Mouse (Mus musculus) adrenal gland, postnatal 14 days (tissue): Measurements from ENCODE around the gene Lpar6. TPM values are rescaled to one million over a fixed set of nuclear protein-coding genes. Genes with fewer than 3 reads are reported as not detected.
A peak's percentile ranks its signal among the peaks of the same experiment; 100 is the strongest.

ENCODE experiments used
- DNase-seq: peaks from one replicate; pipeline ENCODE4 v3.0.0; 2021; ENCODE audit warnings: mixed read lengths
- long read RNA-seq, 2 experiments: library from polyadenylated mRNA; stranded (forward); transcript quantifications; one replicate each; pipeline ENCODE4 v2.0.0; 2021
- total RNA-seq: library from RNA; stranded (reverse); gene quantifications from 2 replicates; pipeline ENCODE4 v1.2.3, GENCODE M21; 2021

Gene Lpar6
- 7.8 and 9.6 TPM in 2 replicates for total RNA-seq
- long read RNA-seq, experiment 1, full-length matches to known transcripts: 26 of 26 reads
- long read RNA-seq, experiment 1, partial matches to known transcripts: 0 of 26 reads
- long read RNA-seq, experiment 1, other reads (novel, unspliced or antisense): 0 of 26 reads
- long read RNA-seq, experiment 2, full-length matches to known transcripts: 24 of 24 reads
- long read RNA-seq, experiment 2, partial matches to known transcripts: 0 of 24 reads
- long read RNA-seq, experiment 2, other reads (novel, unspliced or antisense): 0 of 24 reads

DNA sequence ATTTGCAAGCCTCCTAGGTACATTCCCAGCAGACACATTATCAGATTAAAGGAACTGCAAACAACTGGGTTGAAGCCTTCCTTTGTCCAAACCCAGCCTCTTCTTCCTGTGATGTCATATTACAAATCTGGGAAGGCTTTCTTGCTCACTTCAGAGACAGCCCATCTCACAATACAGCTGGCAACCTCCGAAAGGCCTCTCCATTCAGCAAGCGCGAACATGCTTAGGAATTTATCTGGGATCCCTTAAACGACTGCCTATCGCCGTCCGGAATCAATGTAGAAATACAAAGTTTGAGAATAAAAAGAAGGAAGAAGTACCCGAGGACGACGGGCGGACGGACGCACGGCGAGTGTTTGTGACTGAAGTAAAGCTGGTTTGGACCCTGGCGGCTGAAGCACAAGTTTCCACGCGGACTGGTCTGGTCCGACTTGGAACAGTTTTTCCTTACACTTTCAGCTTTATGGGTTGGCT is at the start of gene Lpar6:
Gene Lpar6 (plus strand): TSS at position 48 of the 474 bp plus-strand sequence.
- DNase-seq: peak; percentile 74

DNA sequence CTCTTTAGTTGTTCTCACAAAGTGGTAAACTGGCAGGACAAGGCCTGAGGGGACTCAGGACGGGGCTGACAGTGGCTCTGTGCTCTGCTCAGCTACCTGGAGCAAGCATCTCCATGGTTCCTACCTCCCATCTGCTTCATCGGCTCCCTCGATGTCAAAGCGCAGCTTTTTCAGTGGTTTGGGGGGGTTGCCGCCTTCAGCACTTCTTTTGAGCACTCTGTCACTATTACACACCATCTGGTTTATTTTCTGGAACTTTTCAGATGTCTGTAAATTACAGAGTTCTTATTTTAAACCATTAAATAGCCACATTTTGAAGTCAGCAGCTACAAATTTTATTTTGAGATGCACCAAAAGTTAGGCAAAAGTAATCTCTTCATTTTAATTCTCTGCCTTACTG is 38.6 kb upstream of the Lpar6 start:
- DNase-seq: no peak

DNA sequence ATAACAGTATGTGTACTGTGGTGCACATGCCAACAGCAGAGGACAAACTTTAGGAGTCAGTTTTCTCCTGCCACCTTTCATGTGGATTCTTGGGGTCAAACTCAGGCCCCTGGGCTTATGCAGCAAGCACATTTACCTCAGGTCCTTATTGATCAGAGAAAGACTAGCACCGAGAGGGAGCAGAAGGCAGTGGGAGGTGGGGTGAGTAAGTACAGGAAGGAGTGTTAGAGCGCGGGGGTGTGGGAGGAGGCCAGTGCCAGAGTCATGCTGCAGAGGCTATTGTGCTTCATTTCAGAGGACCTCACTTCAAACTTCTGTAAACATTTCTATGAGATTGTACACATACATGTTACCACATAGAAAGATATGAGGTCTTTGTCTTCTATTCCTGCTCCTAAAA is 36.2 kb upstream of the Lpar6 start:
- DNase-seq: no peak

DNA sequence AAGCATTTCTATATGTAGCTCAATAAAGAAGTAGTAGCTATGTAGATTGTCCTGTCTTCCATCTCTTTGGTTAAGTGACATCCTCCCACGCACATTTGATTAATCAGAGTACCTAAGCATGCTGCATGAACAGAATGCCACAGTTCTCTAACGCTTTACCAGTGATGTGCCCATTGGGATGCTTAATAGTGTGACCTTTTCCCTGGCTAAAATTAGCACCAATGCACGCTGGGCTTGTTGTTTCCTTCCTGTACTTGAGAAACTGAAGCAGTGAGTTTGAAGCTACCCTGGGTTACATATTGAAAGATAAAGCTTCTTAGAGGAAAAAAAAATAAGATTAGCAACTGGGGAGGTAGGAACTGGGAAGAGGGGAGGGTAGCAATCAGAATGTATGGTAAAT is 33.7 kb upstream of the Lpar6 start:
- DNase-seq: no peak

DNA sequence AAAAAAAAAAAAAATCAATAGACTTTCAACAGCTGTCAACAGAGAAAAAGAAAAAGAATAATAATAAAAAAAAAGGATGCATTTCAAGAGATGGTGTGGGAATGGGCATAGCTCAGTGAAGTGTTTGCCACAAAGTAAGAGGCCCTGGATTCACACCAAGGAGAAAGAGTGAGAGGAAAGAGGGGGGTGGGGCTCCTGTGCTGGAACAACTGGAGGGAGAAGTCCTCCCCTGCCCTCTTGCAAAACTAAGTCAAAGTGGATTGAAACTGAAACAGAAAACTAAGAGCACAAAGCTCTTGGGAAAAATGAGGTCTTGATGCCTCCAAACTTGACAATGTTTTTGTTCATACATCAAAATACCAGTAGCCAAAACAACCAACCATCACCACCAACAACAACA is 28.4 kb upstream of the Lpar6 start:
- DNase-seq: peak; percentile 50

DNA sequence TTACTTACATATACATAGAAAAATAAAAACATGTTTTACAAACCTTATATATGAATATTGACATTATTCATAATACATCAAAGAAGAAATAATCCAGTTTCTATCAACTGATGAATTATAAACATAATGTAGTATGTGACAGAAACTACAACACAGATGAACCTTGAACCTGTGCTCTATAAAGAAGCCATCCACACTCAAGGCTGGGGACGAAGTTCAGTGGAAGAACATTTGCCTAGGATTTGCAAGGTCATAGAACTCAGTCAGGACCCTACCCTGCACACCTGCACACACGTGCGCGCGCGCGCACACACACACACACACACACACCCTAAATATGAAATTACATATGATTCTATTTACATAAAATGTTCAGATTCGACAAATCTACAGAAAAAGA is 27.5 kb upstream of the Lpar6 start:
- DNase-seq: no peak

DNA sequence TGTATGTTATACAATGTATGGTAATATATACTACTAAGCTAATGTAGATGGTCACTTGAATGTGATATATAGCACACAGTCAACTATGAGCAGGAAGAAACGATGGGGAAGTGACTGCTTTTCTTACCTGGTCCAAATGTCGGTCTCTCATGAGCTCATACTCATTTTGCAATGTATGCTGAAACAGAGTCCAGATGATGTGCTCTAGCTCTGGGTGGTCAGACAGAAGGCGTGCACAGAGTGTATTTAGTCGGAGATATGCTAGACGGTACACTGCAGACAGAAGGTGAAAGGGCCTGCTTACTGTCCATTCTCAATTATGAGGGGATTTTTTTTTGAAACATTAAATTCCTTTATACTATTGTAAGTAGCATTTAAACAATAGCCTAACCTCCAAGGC is 26.2 kb upstream of the Lpar6 start:
- DNase-seq: no peak

DNA sequence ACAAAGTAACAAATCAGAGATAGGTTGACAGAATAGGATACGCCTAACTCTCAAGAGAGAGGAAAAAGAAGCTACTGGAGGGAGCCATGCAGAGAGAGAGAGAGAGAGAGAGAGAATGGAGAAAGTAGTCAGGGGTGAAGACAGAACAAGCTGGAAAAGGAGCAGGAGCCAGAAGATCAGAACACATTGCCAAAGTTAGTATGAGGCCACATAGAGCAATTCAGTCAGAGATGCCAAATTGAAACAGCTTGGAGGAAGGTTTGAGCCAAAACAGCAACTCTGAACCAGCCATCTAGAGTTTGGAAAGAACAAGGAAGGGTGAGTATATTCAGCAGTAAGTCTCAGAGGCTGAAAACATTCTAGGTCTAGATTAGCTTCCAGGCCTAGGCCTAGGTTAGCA is 20.6 kb upstream of the Lpar6 start:
- peak; percentile 22 for DNase-seq

DNA sequence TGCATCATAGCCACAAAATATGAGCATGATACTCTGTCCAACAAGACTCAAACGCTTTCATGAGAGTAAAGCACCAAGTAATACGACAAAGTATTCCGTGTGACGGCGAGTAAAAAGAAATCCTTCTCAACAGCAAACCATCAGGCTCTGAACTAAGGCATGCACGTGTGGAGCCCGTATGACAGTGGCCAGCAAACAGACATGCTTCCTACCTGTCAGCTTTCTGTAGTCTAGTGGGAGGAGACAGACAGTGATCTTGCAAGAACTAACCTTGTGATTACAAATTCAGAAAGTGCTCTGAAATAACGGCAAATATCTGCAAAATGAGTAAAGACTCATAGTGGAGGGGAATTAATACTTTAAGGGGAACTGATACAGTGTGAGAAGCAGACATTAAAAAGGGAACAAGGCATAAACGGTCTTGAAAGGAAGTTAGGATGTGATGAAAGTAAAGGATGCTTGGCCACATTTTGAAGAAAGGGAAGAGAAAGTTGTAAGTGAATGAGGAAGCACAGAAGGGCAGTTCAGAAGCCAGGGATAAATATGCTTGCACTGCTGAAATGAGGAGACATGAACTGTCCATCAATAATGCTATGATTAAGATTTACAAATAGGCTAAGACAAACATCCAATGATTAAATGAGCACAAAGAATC is 15.3 kb upstream of the Lpar6 start:
- no peak for DNase-seq

DNA sequence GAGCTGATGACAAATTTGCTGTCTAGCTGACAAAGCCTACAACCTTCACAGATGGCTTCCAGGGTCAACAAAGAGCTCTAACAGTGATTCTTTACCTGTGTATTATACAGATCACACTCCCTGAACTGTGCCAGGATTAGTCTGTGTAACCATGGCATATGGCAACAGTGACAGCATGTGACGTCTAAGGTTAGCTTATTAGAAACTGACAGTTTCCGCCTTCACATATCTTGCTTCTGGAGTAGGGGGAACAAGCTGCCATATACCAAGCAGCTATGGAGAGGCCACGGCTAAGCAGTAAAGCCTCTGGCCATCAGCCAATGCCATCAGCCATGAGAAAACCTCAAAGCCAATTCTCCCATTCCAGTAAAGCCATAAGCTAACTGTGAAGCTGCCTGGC is 11.3 kb upstream of the Lpar6 start:
- no peak for DNase-seq

DNA sequence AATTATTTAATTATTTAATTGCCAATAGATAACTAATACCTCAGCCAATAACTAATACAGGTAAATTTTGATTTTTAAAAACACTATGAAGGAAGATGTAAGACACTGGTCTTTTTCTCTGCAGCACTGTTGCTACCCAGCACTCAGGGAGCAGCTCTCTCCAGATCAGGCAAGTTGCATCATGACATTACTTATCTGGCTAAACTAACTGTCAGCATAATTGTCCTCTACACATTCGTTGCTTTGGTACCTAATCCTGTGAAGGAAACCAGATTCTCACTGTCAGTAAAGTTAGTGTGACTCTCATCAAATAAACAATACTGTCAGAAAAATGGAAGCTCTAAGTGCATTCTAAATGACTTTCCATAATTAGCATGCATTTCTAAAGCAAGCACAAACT is 10.8 kb upstream of the Lpar6 start:
- DNase-seq: no peak

DNA sequence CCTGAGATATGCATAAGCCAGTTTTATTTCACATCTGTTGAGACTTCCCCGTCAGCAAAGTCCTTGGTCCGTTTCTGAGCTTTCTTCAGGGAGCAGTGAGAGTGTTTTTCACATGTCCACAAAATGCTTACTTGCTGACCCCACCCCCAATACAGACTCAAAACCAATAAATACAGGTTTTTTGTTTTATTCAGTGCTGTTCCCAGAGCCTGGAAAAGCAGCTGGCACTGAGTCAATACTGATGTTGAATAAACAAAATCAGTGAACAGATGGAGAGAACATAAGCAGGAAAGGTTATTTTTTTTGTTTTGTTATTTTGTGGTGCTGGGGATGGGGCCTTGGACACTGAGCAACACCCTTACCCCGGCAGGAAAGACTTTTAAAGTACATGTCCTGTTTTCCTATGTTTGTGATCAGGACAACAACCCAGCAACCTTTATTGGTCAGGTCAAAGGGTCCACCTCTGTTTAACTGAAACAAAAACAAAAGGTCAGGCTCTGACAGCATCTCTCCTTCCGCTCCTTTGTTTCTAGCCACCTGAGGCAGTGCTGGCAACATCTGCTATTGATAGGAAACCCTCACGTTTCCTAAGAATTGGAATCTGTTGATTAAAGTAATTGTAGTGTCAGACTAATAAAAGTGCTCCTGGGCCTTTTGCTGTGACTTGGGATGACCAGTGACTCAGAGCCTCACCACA is 6.3 kb upstream of the Lpar6 start:
- peak; percentile 8 for DNase-seq

DNA sequence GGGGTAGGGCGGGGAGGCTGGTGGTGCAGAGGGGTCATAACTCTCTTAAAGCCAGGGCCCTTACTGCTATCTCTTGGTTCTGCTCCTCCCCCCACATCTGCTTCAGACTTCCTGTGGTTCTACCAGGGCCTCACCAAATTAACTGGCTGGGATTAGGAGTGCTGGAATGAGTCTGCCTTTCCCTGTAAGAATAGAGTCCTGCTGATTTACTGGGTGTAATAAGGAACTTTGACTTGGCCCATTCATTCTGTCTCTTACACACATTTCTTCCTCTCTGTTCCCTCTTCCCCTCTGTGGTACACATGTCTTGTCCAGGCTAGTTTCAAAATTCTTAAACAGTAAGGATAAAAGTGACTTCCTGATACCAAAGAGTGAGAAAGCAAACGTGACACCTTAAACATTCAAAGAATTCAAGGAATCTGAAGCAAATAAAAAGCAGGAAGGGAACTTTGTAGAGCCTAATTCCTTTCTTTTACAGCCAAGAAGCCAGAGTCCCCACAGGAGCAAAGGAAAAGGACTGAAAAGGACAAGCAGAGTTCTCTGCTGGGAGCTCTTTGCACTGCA is 3.1 kb upstream of the Lpar6 start:
- no peak for DNase-seq

DNA sequence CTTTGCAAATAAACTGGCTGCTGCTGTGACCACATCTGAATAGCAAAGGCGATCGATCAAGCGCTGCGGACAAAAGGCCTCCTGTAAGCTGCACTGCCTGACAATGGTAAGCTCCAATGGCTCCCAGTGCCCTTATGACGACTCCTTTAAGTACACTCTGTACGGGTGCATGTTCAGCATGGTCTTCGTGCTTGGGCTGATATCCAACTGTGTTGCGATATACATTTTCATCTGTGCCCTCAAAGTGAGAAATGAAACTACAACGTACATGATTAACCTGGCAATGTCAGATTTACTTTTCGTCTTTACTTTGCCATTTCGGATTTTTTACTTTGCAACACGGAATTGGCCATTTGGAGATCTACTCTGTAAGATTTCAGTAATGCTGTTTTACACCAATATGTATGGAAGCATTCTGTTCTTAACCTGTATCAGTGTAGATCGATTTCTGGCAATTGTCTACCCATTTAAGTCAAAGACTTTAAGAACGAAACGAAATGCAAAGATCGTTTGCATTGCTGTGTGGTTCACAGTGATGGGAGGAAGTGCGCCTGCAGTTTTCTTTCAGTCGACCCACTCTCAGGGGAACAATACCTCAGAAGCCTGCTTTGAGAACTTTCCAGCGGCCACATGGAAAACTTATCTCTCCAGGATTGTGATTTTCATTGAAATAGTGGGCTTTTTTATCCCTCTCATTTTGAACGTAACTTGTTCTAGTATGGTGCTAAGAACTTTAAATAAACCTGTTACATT is 979 bp downstream of the Lpar6 start:
- peak; percentile 48 for DNase-seq

DNA sequence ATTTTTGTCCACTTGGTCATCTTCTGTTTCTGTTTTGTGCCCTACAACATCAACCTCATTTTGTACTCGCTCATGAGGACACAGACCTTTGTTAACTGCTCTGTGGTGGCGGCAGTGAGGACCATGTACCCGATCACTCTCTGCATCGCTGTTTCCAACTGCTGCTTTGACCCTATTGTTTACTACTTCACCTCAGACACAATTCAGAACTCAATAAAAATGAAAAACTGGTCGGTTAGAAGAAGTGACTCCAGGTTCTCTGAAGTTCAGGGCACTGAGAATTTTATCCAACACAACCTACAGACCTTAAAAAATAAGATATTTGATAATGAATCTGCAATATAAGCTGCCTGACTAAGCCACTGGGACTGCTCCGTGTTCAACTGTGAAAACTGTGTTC is 1.6 kb downstream of the Lpar6 start:
- DNase-seq: peak; percentile 29

DNA sequence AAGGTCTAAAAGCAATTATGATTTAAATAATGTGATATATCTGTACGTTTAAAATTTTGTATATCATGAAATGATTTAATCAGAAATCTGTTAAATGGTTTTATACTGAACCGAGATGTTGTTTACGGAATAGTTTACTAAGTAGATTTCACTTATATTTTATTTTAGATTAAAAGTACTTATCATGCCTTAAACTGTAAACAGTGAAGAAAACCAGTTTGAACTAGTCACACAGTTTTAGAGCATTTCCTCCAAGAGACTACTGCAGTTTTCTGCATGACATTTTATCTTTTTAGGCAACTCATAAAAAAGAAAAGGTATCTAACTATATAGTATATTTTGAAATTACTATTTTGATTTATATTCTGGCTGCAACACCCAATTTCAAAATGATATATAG is 2.2 kb downstream of the Lpar6 start:
- no peak for DNase-seq

DNA sequence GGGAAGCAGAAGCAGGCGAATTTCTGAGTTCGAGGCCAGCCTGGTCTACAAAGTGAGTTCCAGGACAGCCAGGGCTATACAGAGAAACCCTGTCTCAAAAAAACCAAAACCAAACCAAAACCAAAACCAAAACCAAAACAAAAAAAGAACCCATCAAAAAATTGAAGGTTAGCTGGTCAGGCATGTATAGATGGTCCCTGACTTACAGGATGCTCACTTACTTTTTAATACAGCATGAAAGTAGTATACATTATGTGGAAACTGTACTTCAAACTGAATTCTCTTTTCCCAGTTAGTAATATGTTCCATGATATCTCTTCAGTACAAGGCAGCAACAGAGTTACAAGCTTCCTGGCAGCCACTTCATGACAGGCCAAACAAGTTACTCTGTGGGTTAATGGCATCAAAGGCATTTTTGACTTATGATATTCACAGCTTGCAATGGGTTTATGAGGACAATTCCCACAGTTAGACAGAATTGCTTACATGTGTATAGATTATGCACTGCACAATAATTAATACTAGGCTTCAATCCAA is 6.4 kb downstream of the Lpar6 start:
- DNase-seq: no peak

DNA sequence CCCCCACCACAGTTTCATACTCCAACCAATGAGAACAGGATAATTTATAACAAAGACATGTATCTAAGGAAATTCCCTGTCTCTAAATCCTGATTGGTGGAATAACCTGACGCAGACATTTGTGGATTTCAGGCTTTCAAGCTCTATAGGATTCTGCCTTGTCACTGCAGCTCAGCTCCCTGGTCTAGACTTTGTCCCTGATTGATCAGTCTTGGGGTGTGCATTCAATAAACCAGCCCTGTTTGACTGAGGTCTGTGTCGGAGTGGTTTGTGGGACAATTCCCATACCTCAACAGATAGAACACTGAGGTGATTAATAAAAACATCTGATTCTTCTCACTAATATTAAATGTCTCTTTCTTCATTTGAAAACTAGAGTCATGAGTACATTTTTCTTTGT is 12.4 kb downstream of the Lpar6 start:
- DNase-seq: no peak

DNA sequence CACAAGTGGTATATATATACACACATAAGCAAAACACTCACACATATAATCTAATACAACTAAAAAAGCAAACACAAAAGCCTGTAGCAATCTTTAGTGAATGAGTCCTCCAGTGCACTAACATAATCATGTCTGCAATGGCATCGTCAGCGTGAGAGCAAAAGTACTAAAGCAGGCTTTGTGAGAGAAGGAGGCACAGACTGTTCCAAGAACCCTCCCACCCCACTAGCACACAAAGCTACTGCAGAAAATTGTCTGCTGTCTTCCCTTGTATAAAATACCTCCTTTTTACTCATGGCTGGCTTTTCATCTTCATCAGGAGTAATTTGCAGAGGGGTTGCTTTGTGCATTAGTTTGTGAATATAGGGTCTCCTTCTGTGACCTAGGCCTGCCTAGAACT is 14.6 kb downstream of the Lpar6 start:
- DNase-seq: no peak

DNA sequence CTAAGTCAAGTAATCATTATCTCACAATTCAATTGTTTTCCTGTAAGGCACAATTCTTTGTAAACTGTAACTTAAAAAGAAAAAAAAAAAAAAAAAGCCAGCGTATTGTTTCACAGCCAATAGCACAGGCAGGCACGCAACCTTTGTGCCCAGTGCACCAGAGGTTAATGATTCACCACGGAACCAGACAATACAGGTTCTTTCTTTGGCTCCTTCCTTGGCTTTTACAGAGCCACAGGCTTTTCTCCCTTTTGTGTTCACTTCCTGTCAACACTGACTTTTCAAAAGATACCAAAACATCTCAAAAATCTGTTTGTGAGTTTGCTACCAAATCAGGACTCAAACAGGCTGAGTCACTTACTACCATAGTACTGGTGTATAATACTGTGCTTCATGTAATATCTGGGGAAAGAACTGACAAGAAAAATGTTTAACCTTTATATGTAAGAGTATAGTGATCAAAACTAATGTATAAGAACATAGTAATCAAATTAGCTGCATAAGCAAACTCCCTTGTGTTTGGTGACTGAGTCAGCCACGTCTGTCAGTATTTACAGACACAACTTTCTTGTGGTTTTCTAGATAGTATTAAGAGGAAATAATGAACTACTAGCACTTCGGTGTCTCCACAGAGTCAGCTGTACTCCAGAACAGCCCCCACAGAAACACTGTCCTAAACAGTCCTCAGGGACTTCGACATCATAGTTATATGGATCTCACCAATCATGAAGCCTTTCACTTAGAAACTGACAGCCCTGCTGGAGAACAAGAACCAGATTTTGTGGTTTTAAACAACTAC is 16.0 kb downstream of the Lpar6 start:
- peak; percentile 17 for DNase-seq

DNA sequence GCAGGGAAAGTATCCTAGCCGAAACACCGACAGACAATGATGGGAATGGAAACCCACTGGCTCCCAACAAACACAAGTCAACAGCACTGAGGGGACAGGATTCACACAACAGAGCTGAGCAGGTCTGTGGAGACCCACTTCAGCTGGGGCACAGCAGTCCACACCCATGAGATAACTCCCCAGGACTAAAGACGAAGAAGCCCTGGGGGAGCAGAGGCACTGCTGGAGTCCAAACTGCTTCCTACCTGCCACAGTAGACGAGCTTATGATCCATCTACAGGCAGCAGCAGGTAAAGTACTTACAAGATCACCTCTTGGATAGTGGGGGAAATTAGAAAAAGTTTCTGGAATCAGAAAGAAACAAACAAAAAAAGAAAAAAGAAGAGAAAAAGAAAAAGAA is 16.7 kb downstream of the Lpar6 start:
- no peak for DNase-seq
